Mouse (Mus musculus) liver, postnatal 0 days (tissue): ENCODE results near the gene Pdcd1. TPM values are rescaled to one million over a fixed set of nuclear protein-coding genes. Genes with fewer than 3 reads are reported as not detected.
"Not testable (repeated sequence)": the region's sequence is repeated elsewhere in the genome, so short reads cannot be mapped to it uniquely, and the experiment has no call there.

Experiments used
- ATAC-seq: fragments of 200-750 bp; cut with Nextera tagmentation; 2 replicates; pipeline ENCODE4 v1.8.0; 2017; ENCODE audit warnings: mild to moderate bottlenecking, moderate library complexity
- DNase-seq: peaks from one replicate; pipeline ENCODE4 v3.0.0-alpha.2; 2016
- H3K27ac ChIP-seq: fragments of 300-500 bp; sonication (generic); 2 replicates; pipeline ENCODE4 v1.5.1; 2014; ENCODE audit warnings: antibody characterized with exemption, moderate library complexity, mild to moderate bottlenecking, low read depth
- H3K27me3 ChIP-seq: fragments of 300-500 bp; sonication (generic); 2 replicates; pipeline ENCODE4 v1.6.1; 2014; ENCODE audit warnings: low read length, control low read depth, mixed read lengths; ENCODE audit not compliant: insufficient read depth
- H3K36me3 ChIP-seq: fragments of 300-500 bp; sonication (generic); replicated peaks from 2 replicates; pipeline ENCODE4 v1.6.1; 2014; ENCODE audit warnings: mild to moderate bottlenecking, control low read depth, low read length, moderate library complexity, mixed read lengths; ENCODE audit not compliant: insufficient read depth
- H3K4me1 ChIP-seq: fragments of 300-500 bp; sonication (generic); 2 replicates; pipeline ENCODE4 v1.6.1; 2014; ENCODE audit warnings: antibody characterized with exemption, mild to moderate bottlenecking, control low read depth; ENCODE audit not compliant: insufficient read depth
- H3K4me2 ChIP-seq: fragments of 300-500 bp; sonication (generic); 2 replicates; pipeline ENCODE4 v1.6.1; 2014; ENCODE audit warnings: low read depth, mild to moderate bottlenecking, low read length, moderate library complexity, mixed read lengths
- H3K4me3 ChIP-seq: fragments of 300-500 bp; sonication (generic); 2 replicates; pipeline ENCODE4 v1.5.1; 2014; ENCODE audit warnings: low read depth, low read length
- H3K9ac ChIP-seq: fragments of 300-500 bp; sonication (generic); replicated peaks from 2 replicates; pipeline ENCODE4 v1.6.1; 2014; ENCODE audit warnings: mild to moderate bottlenecking, moderate library complexity
- H3K9me3 ChIP-seq: fragments of 300-500 bp; sonication (generic); 2 replicates; pipeline ENCODE4 v1.6.1; 2016; ENCODE audit warnings: mild to moderate bottlenecking, control low read depth, low read length, mixed read lengths
- CTCF ChIP-seq: sonication (generic); IDR thresholded peaks from 2 replicates; pipeline ENCODE4 v1.5.1; 2016; ENCODE audit warnings: antibody characterized with exemption, low read depth
- EP300 ChIP-seq: IDR thresholded peaks from 2 replicates; pipeline ENCODE4 v1.6.1; 2016; ENCODE audit warnings: antibody characterized with exemption, low read depth, mild to moderate bottlenecking
- WGBS: fragments of 180-500 bp; shearing (Covaris S2); extraction: QIAGEN DNeasy Blood & Tissue Kit; methylation state at CpG from one replicate; pipeline ENCODE4 v1.1.7; 2014; ENCODE audit not compliant: insufficient replicate concordance; 5-methylcytosine and 5-hydroxymethylcytosine counted together
- polyA plus RNA-seq: library from polyadenylated mRNA; unstranded; fragments of >200 nt; fragmentation: Nextera tagmentation; extraction: Ambion mirVana; gene quantifications from 2 replicates; pipeline ENCODE4 v1.2.1, GENCODE M21; 2015

Gene Pdcd1
- polyA plus RNA-seq, 1 experiment from 2014 or later = 0.15 TPM

DNA sequence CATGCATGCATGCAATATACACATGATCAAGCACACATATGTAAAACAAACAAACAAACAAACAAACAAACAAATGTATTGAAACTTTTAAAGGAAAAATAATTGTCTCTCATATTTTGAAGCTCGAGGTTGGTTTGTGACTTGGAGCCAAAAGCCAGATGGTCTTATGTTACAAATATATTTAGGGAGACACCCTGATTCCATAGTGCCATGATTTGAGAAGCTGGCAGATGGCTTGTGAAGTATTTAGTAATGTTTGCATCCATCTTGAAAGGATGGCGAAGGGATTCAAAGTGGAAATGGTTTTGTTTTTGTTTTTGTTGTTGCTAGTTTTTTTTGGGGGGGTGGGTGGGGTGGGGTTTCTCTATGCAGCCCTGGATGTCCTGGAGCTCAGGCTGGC, 51.3 kb downstream of the Pdcd1 start:
- ATAC-seq (no peak), DNase-seq (no peak)
- H3K4me1 ChIP-seq = no peaks in the 10 kb centered on the region
- no peaks in the 10 kb centered on the region for H3K9me3 ChIP-seq
- WGBS = 60% methylated on average over 2 of the region's 2 CpGs
- H3K9ac ChIP-seq = no peak overlapping the region
- TF ChIP-seq CTCF = no peak
- no peak for TF ChIP-seq EP300
- H3K4me2 ChIP-seq = no peak overlapping the region
- no peaks in the 10 kb centered on the region for H3K27me3 ChIP-seq
- H3K4me3 ChIP-seq = no peak overlapping the region
- no peak overlapping the region for H3K27ac ChIP-seq
- H3K36me3 ChIP-seq = no peaks in the 10 kb centered on the region

DNA sequence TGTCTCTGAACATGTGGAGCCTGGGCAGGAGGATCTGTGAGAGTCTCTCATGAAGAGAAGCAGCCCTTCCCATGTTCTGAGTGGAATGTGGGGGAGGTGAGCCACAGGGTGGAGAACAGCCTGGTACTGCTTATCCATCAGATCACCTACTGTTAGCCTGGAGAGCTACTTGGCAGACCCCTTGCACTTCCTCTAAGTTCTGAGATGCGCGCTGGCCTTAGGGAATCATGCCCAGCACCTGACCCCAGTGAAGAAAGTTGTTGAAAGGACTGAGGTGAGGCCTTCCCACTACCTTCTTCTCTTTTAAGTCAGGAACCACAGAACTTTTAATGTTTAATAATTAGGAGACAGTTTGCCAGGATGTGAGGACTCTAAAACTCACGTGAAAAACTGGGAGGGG, 60.9 kb downstream of the Pdcd1 start:
- not testable (repeated sequence) for DNase-seq, H3K27me3 ChIP-seq, H3K4me2 ChIP-seq, H3K36me3 ChIP-seq, H3K4me1 ChIP-seq, H3K9me3 ChIP-seq, H3K4me3 ChIP-seq, ATAC-seq, H3K27ac ChIP-seq, H3K9ac ChIP-seq
- WGBS = 64% methylated on average over 3 of the region's 3 CpGs

DNA sequence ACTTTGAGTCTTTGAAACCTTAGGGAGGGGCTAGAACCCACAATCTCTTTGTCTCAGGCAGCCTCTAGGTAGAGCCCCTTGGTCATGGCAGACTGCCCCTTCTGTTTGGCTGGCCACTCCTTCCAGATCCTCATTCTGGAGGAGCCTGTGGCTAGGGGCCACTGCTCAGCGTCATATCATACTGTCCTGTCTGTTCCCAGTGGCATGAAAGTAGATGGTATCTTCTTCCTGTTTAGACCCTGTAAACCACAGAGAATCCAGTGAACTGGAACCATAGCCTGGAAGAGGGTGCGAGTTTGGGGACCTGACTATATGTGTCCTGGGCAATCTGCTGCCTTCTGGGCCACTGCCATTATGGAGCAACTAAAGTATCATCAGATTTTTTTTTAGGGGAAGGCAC, 61.3 kb downstream of the Pdcd1 start:
- not testable (repeated sequence) for ATAC-seq, H3K4me3 ChIP-seq, DNase-seq, H3K27ac ChIP-seq, H3K4me2 ChIP-seq, H3K4me1 ChIP-seq, H3K9ac ChIP-seq, H3K9me3 ChIP-seq, H3K27me3 ChIP-seq, H3K36me3 ChIP-seq
- 26% methylated on average over 2 of the region's 2 CpGs for WGBS

DNA sequence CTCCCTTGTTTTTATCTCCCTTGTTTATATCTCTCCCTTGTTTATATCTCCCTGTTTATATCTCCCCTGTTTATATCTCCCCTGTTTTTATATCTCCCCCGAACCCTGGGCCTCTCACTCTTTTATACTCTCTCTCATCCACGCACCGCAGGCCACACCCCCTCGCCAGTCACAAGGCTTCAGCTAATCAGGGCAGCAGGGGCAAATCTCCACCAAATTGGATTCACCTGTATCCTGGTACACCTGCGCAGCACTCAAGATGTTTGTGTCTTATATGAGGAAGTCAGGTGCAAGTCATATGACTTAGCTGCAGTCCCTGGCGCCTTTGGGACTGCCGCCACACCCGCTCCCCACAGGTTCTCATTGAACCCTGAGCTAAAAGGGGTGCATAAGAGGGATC, 62.1 kb downstream of the Pdcd1 start, which contains the start of gene Gal3st2c:
Gal3st2c (plus strand) TSS at position 301 of the 400 bp plus-strand sequence.
- not testable (repeated sequence) for H3K36me3 ChIP-seq, H3K4me3 ChIP-seq, DNase-seq, H3K4me2 ChIP-seq, ATAC-seq, H3K9ac ChIP-seq, H3K27me3 ChIP-seq, H3K27ac ChIP-seq, H3K9me3 ChIP-seq, H3K4me1 ChIP-seq
- 89% methylated on average over 7 of the region's 8 CpGs for WGBS

DNA sequence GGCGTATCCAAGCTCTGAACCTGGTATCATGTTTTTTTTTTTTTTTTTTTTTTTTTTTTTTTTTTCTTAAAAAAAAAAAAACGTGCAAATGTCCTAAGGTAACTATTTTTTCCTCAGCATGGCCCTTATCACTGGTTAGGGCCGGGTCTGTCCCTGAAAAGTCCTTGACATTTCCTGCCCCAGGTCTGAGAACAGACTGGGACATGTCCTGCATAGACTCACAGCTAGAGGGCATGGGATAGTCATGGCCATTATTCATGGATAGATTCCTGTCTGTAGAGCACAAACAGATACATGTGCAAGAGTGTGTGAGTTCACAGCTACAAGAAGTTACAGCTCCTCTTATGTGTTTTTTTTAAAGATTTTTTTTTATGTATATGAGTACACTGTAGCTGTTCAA, 63.6 kb downstream of the Pdcd1 start:
- Histone ChIP-seq H3K36me3 (no peaks in the 10 kb centered on the region), H3K4me1 (no peaks in the 10 kb centered on the region), H3K9ac (no peak overlapping the region), H3K27me3 (no peaks in the 10 kb centered on the region), H3K4me2 (no peak overlapping the region), H3K9me3 (no peaks in the 10 kb centered on the region), H3K4me3 (no peak overlapping the region), H3K27ac (no peak overlapping the region)
- TF ChIP-seq CTCF (no peak), EP300 (no peak)
- WGBS = 55% methylated on average over 3 of the region's 3 CpGs
- no peak for DNase-seq
- ATAC-seq = no peak

Other genes with a start within 250 kb of the Pdcd1 start
- gene Ing5, start 248.6 kb downstream of the Pdcd1 start, polyA plus RNA-seq = 4.6 and 5.7 TPM in 2 replicates
- gene D2hgdh, start 227.6 kb downstream of the Pdcd1 start, polyA plus RNA-seq = 4.3 and 5.7 TPM in 2 replicates
- 0.06 TPM in 1 of 2 replicates, not detected in the other for gene Gal3st2, start 191.2 kb downstream of the Pdcd1 start, polyA plus RNA-seq
- not detected in 2 replicates for gene Gal3st2b, start 134.2 kb downstream of the Pdcd1 start, polyA plus RNA-seq
- not detected in 2 replicates for gene Gal3st2c, start 62.0 kb downstream of the Pdcd1 start, polyA plus RNA-seq
- gene Neu4, start 32.1 kb downstream of the Pdcd1 start, polyA plus RNA-seq = not detected in 2 replicates